Mouse (Mus musculus): ENCODE measurements around the gene Rubcn.

- TF ChIP-seq CTCF (IDR thresholded peaks at IDR 0.05; ENCODE audit: control insufficient read depth, insufficient read depth, insufficient replicate concordance, low read depth, low read length) (no peak), POLR2A (IDR thresholded peaks at IDR 0.05; ENCODE audit: control insufficient read depth, low read depth, low read length) (no peak)
These were observed 49.5 kb upstream of the Rubcn start for GRCm38 (mm10) chr16:32927044-32927443.

Measured in testis, adult 2 months (tissue).